Mouse (Mus musculus) G1E (cell line): Measurements from ENCODE around the gene Pfn1.

ENCODE experiments used
- CTCF ChIP-seq: IDR thresholded peaks from 2 replicates; pipeline ENCODE4 v1.5.1; 2012; ENCODE audit warnings: low read depth, low read length, inconsistent platforms, mixed read lengths
- TAL1 ChIP-seq: conservative IDR thresholded peaks from 2 replicates; pipeline ENCODE4 v1.6.1; 2012; ENCODE audit warnings: low read depth, low read length, inconsistent platforms, mixed read lengths

DNA sequence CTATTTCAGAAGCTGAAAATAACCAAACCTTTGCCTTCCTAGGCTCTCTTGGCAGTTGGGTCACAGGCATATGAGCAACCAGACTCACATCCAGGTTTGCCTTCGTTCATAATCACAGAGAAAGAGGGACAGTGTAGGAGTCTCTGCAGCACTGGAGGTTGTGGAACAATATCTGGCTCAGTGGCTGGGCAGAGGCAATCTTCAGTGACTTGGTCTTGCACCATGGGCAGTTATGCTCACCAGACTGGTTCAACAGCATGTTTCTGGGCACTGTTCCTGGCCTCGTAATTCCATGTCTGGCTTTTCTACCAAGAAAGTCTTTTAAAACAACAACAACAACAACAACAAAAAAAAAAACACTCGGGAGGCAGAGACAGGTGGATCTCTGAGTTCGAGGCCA, 18.8 kb downstream of the Pfn1 start:
- TF ChIP-seq CTCF (no peak), TAL1 (no peak)
